Mouse (Mus musculus): ENCODE data around the gene Edil3.

Edil3 gene

GRCm38 (mm10) chr13:89286696-89287305, 465.5 kb downstream of the Edil3 start:
- no peak for DNase-seq

GRCm38 (mm10) chr13:89288201-89288600, 466.9 kb downstream of the Edil3 start:
- no peak for DNase-seq

GRCm38 (mm10) chr13:89321155-89321554, 499.9 kb downstream of the Edil3 start:
- DNase-seq: no peak

DNA sequence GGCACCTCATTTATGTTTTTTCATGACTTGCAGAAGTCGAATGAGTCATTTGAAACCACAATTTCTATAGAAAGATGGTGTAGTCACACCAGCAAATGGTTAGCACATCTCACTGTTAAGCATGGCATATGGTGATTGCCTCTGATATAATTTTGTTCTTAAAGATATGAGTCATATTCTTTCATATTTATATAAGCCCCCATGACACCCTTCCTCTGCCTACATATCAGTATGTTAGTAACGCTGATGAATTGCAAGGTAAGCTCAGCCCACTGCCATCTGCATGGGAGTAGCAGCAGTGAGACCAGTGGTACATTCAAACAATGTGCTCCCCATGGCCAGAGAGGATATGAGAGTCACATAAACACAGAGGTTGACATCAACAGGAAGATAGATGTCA, 503.0 kb downstream of the Edil3 start:
- no peak for DNase-seq

- DNase-seq: no peak
Measured at GRCm38 (mm10) chr13:89334494-89334893, 513.2 kb downstream of the Edil3 start.

- DNase-seq: no peak
Measured at GRCm38 (mm10) chr13:89335908-89336579, 514.8 kb downstream of the Edil3 start.

DNA sequence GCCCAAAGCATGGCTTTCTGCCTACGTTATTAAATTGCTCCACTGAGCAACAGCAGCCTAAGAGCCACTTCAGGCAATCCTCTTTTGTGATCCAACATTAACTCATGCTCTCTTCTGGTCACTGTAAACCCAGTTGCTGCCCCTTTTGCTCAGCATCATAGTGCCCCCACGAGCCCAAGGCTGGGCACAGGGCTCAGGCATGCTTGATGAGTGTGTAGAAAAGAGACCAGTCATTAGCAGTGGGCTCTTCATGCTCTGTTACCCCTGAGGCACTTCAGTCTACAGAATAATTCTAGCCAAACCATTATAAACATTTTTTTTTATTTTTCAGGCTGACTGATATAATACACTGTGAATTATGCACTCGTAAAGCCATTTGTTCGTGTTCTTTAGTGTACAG, 517.8 kb downstream of the Edil3 start:
- DNase-seq: no peak

- DNase-seq: no peak
Measured at GRCm38 (mm10) chr13:89339776-89340175, 518.5 kb downstream of the Edil3 start.

GRCm38 (mm10) chr13:89355234-89355633, 534.0 kb downstream of the Edil3 start:
- DNase-seq: no peak

DNA sequence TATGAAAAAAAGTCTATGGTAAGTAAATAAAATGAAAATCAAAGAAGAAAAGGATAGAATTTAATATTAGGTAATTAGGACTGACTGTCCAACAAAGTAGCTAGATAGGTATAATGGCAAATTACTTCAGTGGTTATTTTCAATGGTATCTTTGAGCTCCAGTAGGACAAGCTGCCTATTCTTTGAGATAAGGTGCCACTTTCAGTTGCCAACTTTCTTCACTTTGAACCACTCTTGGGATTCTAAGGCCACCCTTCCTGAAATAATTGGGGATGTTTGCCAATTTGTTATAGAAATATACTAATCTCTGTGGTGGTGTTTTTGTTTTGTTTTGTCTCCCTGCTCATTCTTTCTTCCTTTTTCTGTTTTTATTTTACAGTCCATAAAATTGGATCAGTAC, 537.1 kb downstream of the Edil3 start:
- DNase-seq: no peak

- DNase-seq: no peak
Measured at GRCm38 (mm10) chr13:89362274-89362673, 541.0 kb downstream of the Edil3 start.

DNA sequence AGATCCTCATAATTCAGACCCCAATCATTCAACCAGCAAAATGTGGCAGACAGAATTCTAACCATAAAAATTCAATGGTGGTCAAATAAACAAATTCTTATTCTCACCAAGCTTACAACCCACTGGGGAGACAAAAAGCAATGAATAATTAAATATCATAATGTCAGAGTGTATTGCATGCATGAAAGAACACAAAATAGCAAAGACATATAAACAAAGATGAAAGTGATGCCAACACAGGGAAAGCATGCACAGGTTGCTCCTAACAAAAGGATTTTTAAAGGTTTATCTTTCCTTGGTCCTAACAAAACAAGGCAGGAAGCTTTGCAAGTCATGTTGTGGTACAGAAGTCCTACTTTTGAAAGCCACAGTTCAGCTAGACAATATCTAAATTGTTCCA, 550.0 kb downstream of the Edil3 start:
- no peak for DNase-seq

- DNase-seq: no peak
Measured at GRCm38 (mm10) chr13:89371656-89372240, 550.5 kb downstream of the Edil3 start.
